Mouse (Mus musculus) bone marrow, adult 2 months (tissue): ENCODE measurements around the gene Mov10l1.

ENCODE experiments used
- CTCF ChIP-seq: fragments of 200-500 bp; IDR thresholded peaks from 2 replicates; pipeline ENCODE4 v1.5.1; 2011; ENCODE audit warnings: low read length, control low read depth; ENCODE audit not compliant: control insufficient read depth, insufficient read depth
- POLR2A ChIP-seq: fragments of 200-500 bp; IDR thresholded peaks from 2 replicates; pipeline ENCODE4 v1.6.1; 2011; ENCODE audit warnings: low read depth, mild to moderate bottlenecking, control low read depth, low read length, borderline replicate concordance; ENCODE audit not compliant: control insufficient read depth

DNA sequence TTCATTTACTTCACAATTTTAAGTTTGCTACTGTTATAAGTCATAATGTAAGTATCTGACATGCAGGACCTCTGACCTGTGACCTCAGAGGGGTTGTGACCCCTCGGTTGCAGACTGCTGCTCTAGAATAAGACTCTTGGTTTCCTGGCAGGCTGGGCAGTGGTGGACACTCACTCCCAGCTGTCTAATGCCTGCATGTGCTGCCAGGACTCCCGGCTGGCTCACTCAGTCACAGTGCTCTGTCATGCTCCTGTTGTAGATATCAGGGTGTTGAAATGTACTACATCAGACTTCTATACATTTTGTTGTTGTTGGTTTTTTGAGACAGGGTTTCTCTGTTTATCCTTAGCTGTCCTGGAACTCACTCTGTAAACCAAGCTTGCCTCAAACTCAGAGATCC, 17.7 kb downstream of the Mov10l1 start:
- TF ChIP-seq POLR2A (no peak), CTCF (no peak)
